In the genomic region with DNA sequence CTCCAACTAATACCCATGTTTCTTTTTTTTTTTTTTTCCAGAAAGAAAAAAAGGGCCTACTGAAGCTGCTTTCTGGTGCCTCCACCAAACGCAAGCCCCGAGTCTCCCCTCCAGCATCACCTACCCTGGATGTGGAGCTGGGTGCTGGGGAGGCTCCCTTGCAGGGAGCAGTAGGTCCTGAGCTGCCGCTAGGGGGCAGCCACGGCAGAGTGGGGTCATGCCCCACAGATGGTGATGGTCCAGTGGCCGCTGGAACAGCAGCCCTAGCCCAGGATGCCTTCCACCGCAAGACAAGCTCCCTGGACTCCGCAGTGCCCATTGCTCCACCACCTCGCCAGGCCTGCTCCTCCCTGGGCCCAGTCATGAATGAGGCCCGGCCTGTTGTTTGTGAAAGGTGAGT, we compare ENCODE assay signal across 11 mouse cellular contexts.
DNase-seq lines count a peak whose midpoint lies in the region; ATAC-seq and TF ChIP-seq lines count a peak whose summit lies in the region.
"Had no signal": no experiment of that assay in that cellular context is flagged by ENCODE, and none has a peak within 500 bp of the region (broad histone marks: within the 10 kb centered on the region; RNA-seq: fewer than 3 reads in every experiment).

No protein-coding gene starts in this region.

- H3K4me2 ChIP-seq in forebrain, embryonic 12.5 days: no peak overlapping the region
- no peak overlapping the region for H3K4me2 ChIP-seq in forebrain, embryonic 16.5 days (ENCODE audit: low read length)
- no peak overlapping the region for H3K4me2 ChIP-seq in intestine, postnatal 0 days (replicated peaks; ENCODE audit: low read depth)

- 81% methylated on average over 9 of the region's 9 CpGs for WGBS in forebrain, embryonic 12.5 days
- WGBS in forebrain, embryonic 16.5 days: 77% methylated on average over 9 of the region's 9 CpGs
- WGBS in lung, adult 2 months: 75% methylated on average over 9 of the region's 9 CpGs
- WGBS in intestine, postnatal 0 days: 77% methylated on average over 9 of the region's 9 CpGs

- H3K36me3 ChIP-seq in forebrain, embryonic 12.5 days (replicated peaks): peaks cover 48% of the 10 kb centered on the region
- 0 out of 2 replicates have a peak, but pooled peaks cover 3% of the 10 kb centered on the region for H3K36me3 ChIP-seq in forebrain, embryonic 16.5 days (ENCODE audit: control insufficient read depth, insufficient read depth)
- H3K36me3 ChIP-seq in ES-Bruce4 (ENCODE audit: control insufficient read depth, insufficient read depth, low read length, poor library complexity, severe bottlenecking): no peaks in the 10 kb centered on the region
- peaks cover 30% of the 10 kb centered on the region for H3K36me3 ChIP-seq in intestine, postnatal 0 days (ENCODE audit: control insufficient read depth, insufficient read depth)

- H3K27ac ChIP-seq in forebrain, embryonic 12.5 days: 0 out of 2 replicates have a peak overlapping the region, but pooled peaks have one; percentile 19
- H3K27ac ChIP-seq in forebrain, embryonic 16.5 days (ENCODE audit: low read length): no peak overlapping the region
- H3K27ac ChIP-seq in ES-Bruce4 (ENCODE audit: insufficient read depth, low read length): no peak overlapping the region
- H3K27ac ChIP-seq in intestine, postnatal 0 days (ENCODE audit: low read depth, low read length): no peak overlapping the region
- H3K27ac ChIP-seq: heart, embryonic 10.5 days had no signal

- DNase-seq in lung, adult 2 months: no peak
- DNase-seq in lung, adult 18-20 months: no peak
- DNase-seq in cerebellum, postnatal 36 days: no peak
- DNase-seq: kidney, adult 18-20 months had no signal

- no peak overlapping the region for H3K9ac ChIP-seq in forebrain, embryonic 12.5 days
- no peak overlapping the region for H3K9ac ChIP-seq in forebrain, embryonic 16.5 days (replicated peaks; ENCODE audit: low read depth, low read length)
- no peak overlapping the region for H3K9ac ChIP-seq in ES-Bruce4 (ENCODE audit: low read depth, poor library complexity, severe bottlenecking)
- no peak overlapping the region for H3K9ac ChIP-seq in intestine, postnatal 0 days (ENCODE audit: low read depth, low read length)

- no peaks in the 10 kb centered on the region for H3K27me3 ChIP-seq in forebrain, embryonic 12.5 days
- no peaks in the 10 kb centered on the region for H3K27me3 ChIP-seq in forebrain, embryonic 16.5 days (replicated peaks; ENCODE audit: control insufficient read depth, insufficient read depth, low read length)
- H3K27me3 ChIP-seq in ES-Bruce4 (ENCODE audit: control insufficient read depth, insufficient read depth, low read length, poor library complexity, severe bottlenecking): no peaks in the 10 kb centered on the region
- no peaks in the 10 kb centered on the region for H3K27me3 ChIP-seq in intestine, postnatal 0 days (replicated peaks; ENCODE audit: control insufficient read depth, insufficient read depth, low read length)

- ATAC-seq in forebrain, embryonic 12.5 days (ENCODE audit: low FRiP score): no peak
- ATAC-seq in forebrain, embryonic 16.5 days: no peak
- ATAC-seq in intestine, postnatal 0 days: no peak
- ATAC-seq in monocyte, adult 5-6 weeks (replicated peaks; ENCODE audit: insufficient number of reproducible peaks, low FRiP score, low TSS enrichment, poor library complexity, severe bottlenecking): no peak
- ATAC-seq: forebrain, embryonic 14.5 days had no signal

- H3K4me1 ChIP-seq in forebrain, embryonic 12.5 days: peaks cover 44% of the 10 kb centered on the region
- H3K4me1 ChIP-seq in forebrain, embryonic 16.5 days (replicated peaks; ENCODE audit: control insufficient read depth, insufficient read depth, low read length): peaks cover 16% of the 10 kb centered on the region
- no peaks in the 10 kb centered on the region for H3K4me1 ChIP-seq in lung, adult 2 months (ENCODE audit: control insufficient read depth, insufficient read depth, low read length)
- no peaks in the 10 kb centered on the region for H3K4me1 ChIP-seq in ES-Bruce4 (ENCODE audit: control insufficient read depth, insufficient read depth, low read length)
- no peaks in the 10 kb centered on the region for H3K4me1 ChIP-seq in intestine, postnatal 0 days (replicated peaks; ENCODE audit: control insufficient read depth, insufficient read depth, low read length)

- no peak for TF ChIP-seq POLR2A in lung, adult 2 months (IDR thresholded peaks at IDR 0.05; ENCODE audit: borderline replicate concordance, extremely low read depth, low read depth, low read length)
- TF ChIP-seq POLR2A in ES-Bruce4 (IDR thresholded peaks at IDR 0.05; ENCODE audit: insufficient read depth, low read length): no peak

- no peak overlapping the region for H3K4me3 ChIP-seq in forebrain, embryonic 12.5 days (replicated peaks)
- H3K4me3 ChIP-seq in forebrain, embryonic 16.5 days (replicated peaks; ENCODE audit: low read length): no peak overlapping the region
- no peak overlapping the region for H3K4me3 ChIP-seq in lung, adult 2 months (replicated peaks; ENCODE audit: extremely low read depth, low read depth, low read length)
- H3K4me3 ChIP-seq in ES-Bruce4 (ENCODE audit: low read depth, low read length): no peak overlapping the region
- no peak overlapping the region for H3K4me3 ChIP-seq in intestine, postnatal 0 days (ENCODE audit: low read depth, low read length)
- H3K4me3 ChIP-seq: heart, embryonic 10.5 days had no signal

- no peak for TF ChIP-seq EP300 in ES-Bruce4 (IDR thresholded peaks at IDR 0.05; ENCODE audit: insufficient read depth, low read depth, low read length)

- 0 out of 2 replicates have a peak, but pooled peaks have one; percentile 1 for TF ChIP-seq CTCF in lung, adult 2 months (IDR thresholded peaks at IDR 0.05; ENCODE audit: insufficient read depth, low read length)
- TF ChIP-seq CTCF in ES-Bruce4 (IDR thresholded peaks at IDR 0.05; ENCODE audit: low read depth, low read length): peak; percentile 70
- TF ChIP-seq CTCF in intestine, postnatal 0 days (IDR thresholded peaks at IDR 0.05; ENCODE audit: low read depth): peak; percentile 66

- H3K9me3 ChIP-seq in forebrain, embryonic 12.5 days: no peaks in the 10 kb centered on the region
- H3K9me3 ChIP-seq in forebrain, embryonic 16.5 days (ENCODE audit: control insufficient read depth, low read length): no peaks in the 10 kb centered on the region
- no peaks in the 10 kb centered on the region for H3K9me3 ChIP-seq in ES-Bruce4 (replicated peaks; ENCODE audit: control insufficient read depth, insufficient read depth, low read length, poor library complexity, severe bottlenecking)
- H3K9me3 ChIP-seq in intestine, postnatal 0 days (ENCODE audit: control insufficient read depth): no peaks in the 10 kb centered on the region
- H3K9me3 ChIP-seq: heart, embryonic 10.5 days had no signal

Comparison
In these comparisons a context has a peak if more than half of its experiments do, and no peak if none do; other contexts are left out.
1. CTCF ChIP-seq: peak in every context shown above with its lines; median percentile 70 in ES-Bruce4; 66 in intestine, postnatal 0 days; 1 in lung, adult 2 months.